Mouse (Mus musculus): ENCODE data around the gene Mef2c. TPM values are rescaled to one million over a fixed set of nuclear protein-coding genes. Genes with fewer than 3 reads are reported as not detected.

Gene Mef2c
- polyA plus RNA-seq, 1 experiment from 2014 or later: 98.0 TPM

GRCm38 (mm10) chr13:83573327-83573726 is 69.5 kb downstream of the Mef2c start:
- WGBS: 22% methylated on average over 4 of the region's 4 CpGs
- no peak overlapping the region for H3K4me3 ChIP-seq
- H3K36me3 ChIP-seq: no peaks in the 10 kb centered on the region
- no peak for ATAC-seq (replicated peaks; ENCODE audit: insufficient number of reproducible peaks, insufficient read depth, low FRiP score, low read depth)
- H3K4me1 ChIP-seq (replicated peaks): peaks cover 41% of the 10 kb centered on the region
- H3K9me3 ChIP-seq (replicated peaks): no peaks in the 10 kb centered on the region
- H3K27ac ChIP-seq: peak overlapping the region; percentile 78
- H3K9ac ChIP-seq: no peak overlapping the region
- peak overlapping the region; percentile 42 for H3K4me2 ChIP-seq
- no peaks in the 10 kb centered on the region for H3K27me3 ChIP-seq

- Histone ChIP-seq H3K27me3 (no peaks in the 10 kb centered on the region), H3K36me3 (no peaks in the 10 kb centered on the region), H3K4me1 (replicated peaks) (peaks cover 37% of the 10 kb centered on the region), H3K9me3 (replicated peaks) (no peaks in the 10 kb centered on the region), H3K27ac (peak overlapping the region; percentile 78), H3K4me2 (peak overlapping the region; percentile 42), H3K9ac (no peak overlapping the region), H3K4me3 (no peak overlapping the region)
- ATAC-seq (replicated peaks; ENCODE audit: insufficient number of reproducible peaks, insufficient read depth, low FRiP score, low read depth): peak; percentile 56; the same call in 1 of the 2 replicates
- WGBS: 13% methylated on average over 8 of the region's 8 CpGs
These were observed 70.2 kb downstream of the Mef2c start for GRCm38 (mm10) chr13:83573855-83574583.

GRCm38 (mm10) chr13:83574866-83575265 is 71.0 kb downstream of the Mef2c start:
- no peaks in the 10 kb centered on the region for H3K27me3 ChIP-seq
- H3K36me3 ChIP-seq: no peaks in the 10 kb centered on the region
- no peak overlapping the region for H3K4me3 ChIP-seq
- no peak for ATAC-seq (replicated peaks; ENCODE audit: insufficient number of reproducible peaks, insufficient read depth, low FRiP score, low read depth)
- WGBS: 67% methylated on average over 8 of the region's 8 CpGs
- H3K27ac ChIP-seq: no peak overlapping the region
- H3K9ac ChIP-seq: no peak overlapping the region
- H3K4me2 ChIP-seq: peak overlapping the region; percentile 23; the same call in 1 of the 2 replicates
- peaks cover 37% of the 10 kb centered on the region for H3K4me1 ChIP-seq (replicated peaks)
- H3K9me3 ChIP-seq (replicated peaks): no peaks in the 10 kb centered on the region

- H3K27ac ChIP-seq: no peak overlapping the region
- 85% methylated on average over 3 of the region's 3 CpGs for WGBS
- H3K27me3 ChIP-seq: no peaks in the 10 kb centered on the region
- no peak overlapping the region for H3K9ac ChIP-seq
- no peaks in the 10 kb centered on the region for H3K36me3 ChIP-seq
- no peak overlapping the region for H3K4me2 ChIP-seq
- H3K4me3 ChIP-seq: no peak overlapping the region
- peaks cover 6% of the 10 kb centered on the region for H3K4me1 ChIP-seq (replicated peaks)
- H3K9me3 ChIP-seq (replicated peaks): no peaks in the 10 kb centered on the region
- no peak for ATAC-seq (replicated peaks; ENCODE audit: insufficient number of reproducible peaks, insufficient read depth, low FRiP score, low read depth)
These were observed 75.6 kb downstream of the Mef2c start for GRCm38 (mm10) chr13:83579410-83579809.

- Histone ChIP-seq H3K4me3 (no peak overlapping the region), H3K4me1 (replicated peaks) (0 out of 2 replicates have a peak, but pooled peaks cover 9% of the 10 kb centered on the region), H3K9me3 (replicated peaks) (no peaks in the 10 kb centered on the region), H3K9ac (no peak overlapping the region), H3K4me2 (no peak overlapping the region), H3K27me3 (no peaks in the 10 kb centered on the region), H3K27ac (no peak overlapping the region), H3K36me3 (no peaks in the 10 kb centered on the region)
- ATAC-seq (replicated peaks; ENCODE audit: insufficient number of reproducible peaks, insufficient read depth, low FRiP score, low read depth): no peak
- 80% methylated on average over 5 of the region's 5 CpGs for WGBS
These were observed 77.0 kb downstream of the Mef2c start for GRCm38 (mm10) chr13:83580856-83581255.

- Histone ChIP-seq H3K4me3 (no peak overlapping the region), H3K36me3 (no peaks in the 10 kb centered on the region), H3K9me3 (replicated peaks) (no peaks in the 10 kb centered on the region), H3K27ac (no peak overlapping the region), H3K9ac (no peak overlapping the region), H3K4me2 (no peak overlapping the region), H3K4me1 (replicated peaks) (0 out of 2 replicates have a peak, but pooled peaks cover 9% of the 10 kb centered on the region), H3K27me3 (no peaks in the 10 kb centered on the region)
- 91% methylated on average over 1 of the region's 1 CpGs for WGBS
- ATAC-seq (replicated peaks; ENCODE audit: insufficient number of reproducible peaks, insufficient read depth, low FRiP score, low read depth): no peak
These were observed 78.7 kb downstream of the Mef2c start for GRCm38 (mm10) chr13:83582564-83582963.

GRCm38 (mm10) chr13:83583881-83584280 is 80.0 kb downstream of the Mef2c start:
- Histone ChIP-seq H3K27me3 (no peaks in the 10 kb centered on the region), H3K4me1 (replicated peaks) (peaks cover 12% of the 10 kb centered on the region; the same call in 1 of the 2 replicates), H3K9ac (no peak overlapping the region), H3K4me2 (no peak overlapping the region), H3K4me3 (no peak overlapping the region), H3K9me3 (replicated peaks) (no peaks in the 10 kb centered on the region), H3K27ac (peak overlapping the region; percentile 51), H3K36me3 (no peaks in the 10 kb centered on the region)
- ATAC-seq (replicated peaks; ENCODE audit: insufficient number of reproducible peaks, insufficient read depth, low FRiP score, low read depth): no peak
- WGBS: 83% methylated on average over 4 of the region's 4 CpGs

- Histone ChIP-seq H3K27me3 (no peaks in the 10 kb centered on the region), H3K27ac (no peak overlapping the region), H3K4me1 (replicated peaks) (peaks cover 10% of the 10 kb centered on the region; the same call in 1 of the 2 replicates), H3K4me3 (no peak overlapping the region), H3K36me3 (no peaks in the 10 kb centered on the region), H3K4me2 (no peak overlapping the region), H3K9me3 (replicated peaks) (no peaks in the 10 kb centered on the region), H3K9ac (no peak overlapping the region)
- WGBS: 60% methylated on average over 5 of the region's 5 CpGs
- no peak for ATAC-seq (replicated peaks; ENCODE audit: insufficient number of reproducible peaks, insufficient read depth, low FRiP score, low read depth)
These were observed 81.5 kb downstream of the Mef2c start for GRCm38 (mm10) chr13:83585359-83585758.

GRCm38 (mm10) chr13:83588186-83588585 is 84.4 kb downstream of the Mef2c start:
- Histone ChIP-seq H3K4me3 (no peak overlapping the region), H3K36me3 (0 out of 2 replicates have a peak, but pooled peaks cover 5% of the 10 kb centered on the region), H3K9ac (no peak overlapping the region), H3K4me1 (replicated peaks) (peaks cover 16% of the 10 kb centered on the region), H3K27me3 (no peaks in the 10 kb centered on the region), H3K9me3 (replicated peaks) (no peaks in the 10 kb centered on the region), H3K4me2 (no peak overlapping the region), H3K27ac (no peak overlapping the region)
- 61% methylated on average over 2 of the region's 2 CpGs for WGBS
- no peak for ATAC-seq (replicated peaks; ENCODE audit: insufficient number of reproducible peaks, insufficient read depth, low FRiP score, low read depth)

- Histone ChIP-seq H3K9ac (no peak overlapping the region), H3K9me3 (replicated peaks) (no peaks in the 10 kb centered on the region), H3K27me3 (no peaks in the 10 kb centered on the region), H3K4me2 (no peak overlapping the region), H3K36me3 (0 out of 2 replicates have a peak, but pooled peaks cover 11% of the 10 kb centered on the region), H3K4me1 (replicated peaks) (peaks cover 9% of the 10 kb centered on the region), H3K27ac (no peak overlapping the region), H3K4me3 (no peak overlapping the region)
- WGBS: 88% methylated on average over 5 of the region's 5 CpGs
- ATAC-seq (replicated peaks; ENCODE audit: insufficient number of reproducible peaks, insufficient read depth, low FRiP score, low read depth): no peak
These were observed 87.1 kb downstream of the Mef2c start for GRCm38 (mm10) chr13:83590886-83591285.

- Histone ChIP-seq H3K9ac (no peak overlapping the region), H3K36me3 (0 out of 2 replicates have a peak, but pooled peaks cover 11% of the 10 kb centered on the region), H3K4me2 (no peak overlapping the region), H3K27me3 (no peaks in the 10 kb centered on the region), H3K27ac (no peak overlapping the region), H3K4me3 (no peak overlapping the region), H3K9me3 (replicated peaks) (no peaks in the 10 kb centered on the region), H3K4me1 (replicated peaks) (peaks cover 9% of the 10 kb centered on the region)
- WGBS: 67% methylated on average over 1 of the region's 1 CpGs
- no peak for ATAC-seq (replicated peaks; ENCODE audit: insufficient number of reproducible peaks, insufficient read depth, low FRiP score, low read depth)
These were observed 91.6 kb downstream of the Mef2c start for GRCm38 (mm10) chr13:83595429-83595828.
